ENCODE assay signal across 10 mouse cellular contexts in genomic region chr3:55599366-55600085, GRCm38 (mm10).
DNase-seq lines count a peak whose midpoint lies in the region; ATAC-seq lines count a peak whose summit lies in the region.
"Had no signal": no experiment of that assay in that cellular context is flagged by ENCODE, and none has a peak within 500 bp of the region (broad histone marks: within the 10 kb centered on the region; RNA-seq: fewer than 3 reads in every experiment).

No protein-coding gene starts in this region.

- no peaks in the 10 kb centered on the region for H3K27me3 ChIP-seq in forebrain, embryonic 14.5 days (replicated peaks; ENCODE audit: control insufficient read depth, insufficient read depth, low read length)
- no peaks in the 10 kb centered on the region for H3K27me3 ChIP-seq in forebrain, embryonic 11.5 days (ENCODE audit: control insufficient read depth, insufficient read depth, low read length)
- H3K27me3 ChIP-seq in lung, embryonic 15.5 days, result no peaks in the 10 kb centered on the region
- H3K27me3 ChIP-seq in embryonic facial prominence, embryonic 14.5 days (replicated peaks; ENCODE audit: control insufficient read depth, insufficient read depth, low read length), result no peaks in the 10 kb centered on the region
- H3K27me3 ChIP-seq: intestine, embryonic 15.5 days; liver, embryonic 13.5 days had no signal

- H3K9me3 ChIP-seq in forebrain, embryonic 14.5 days (replicated peaks; ENCODE audit: control insufficient read depth, low read length), result no peaks in the 10 kb centered on the region
- no peaks in the 10 kb centered on the region for H3K9me3 ChIP-seq in forebrain, embryonic 11.5 days (ENCODE audit: control insufficient read depth, low read length)
- H3K9me3 ChIP-seq in lung, embryonic 15.5 days, result no peaks in the 10 kb centered on the region
- H3K9me3 ChIP-seq in embryonic facial prominence, embryonic 14.5 days (ENCODE audit: control insufficient read depth, low read length), result no peaks in the 10 kb centered on the region
- H3K9me3 ChIP-seq: intestine, embryonic 15.5 days; liver, embryonic 13.5 days had no signal

- H3K4me2 ChIP-seq in forebrain, embryonic 14.5 days (ENCODE audit: low read length), result no peak overlapping the region
- no peak overlapping the region for H3K4me2 ChIP-seq in forebrain, embryonic 11.5 days (ENCODE audit: low read depth, low read length, severe bottlenecking)
- 0 out of 2 replicates have a peak overlapping the region, but pooled peaks have one; percentile 10 for H3K4me2 ChIP-seq in lung, embryonic 15.5 days
- H3K4me2 ChIP-seq in embryonic facial prominence, embryonic 14.5 days (ENCODE audit: low read depth, low read length), result no peak overlapping the region
- H3K4me2 ChIP-seq: intestine, embryonic 15.5 days; liver, embryonic 13.5 days had no signal

- no peak for ATAC-seq in forebrain, embryonic 14.5 days
- ATAC-seq in forebrain, embryonic 11.5 days (replicated peaks; ENCODE audit: low FRiP score), result no peak
- ATAC-seq in lung, embryonic 15.5 days (ENCODE audit: borderline replicate concordance, extremely low read depth, low FRiP score, low TSS enrichment), result no peak
- ATAC-seq in embryonic facial prominence, embryonic 14.5 days (ENCODE audit: low read depth), result peak; percentile 33; the same call in 1 of the 2 replicates
- no peak for ATAC-seq in inflammation-experienced regulatory T-cells, adult 6 months
- no peak for ATAC-seq in cerebellum, adult (ENCODE audit: insufficient number of reproducible peaks, low FRiP score, low TSS enrichment)

- WGBS in forebrain, embryonic 14.5 days, result 58% methylated on average over 17 of the region's 17 CpGs
- WGBS in forebrain, embryonic 11.5 days, result 75% methylated on average over 17 of the region's 17 CpGs
- WGBS in lung, embryonic 15.5 days, result 27% methylated on average over 17 of the region's 17 CpGs
- WGBS in embryonic facial prominence, embryonic 14.5 days, result 30% methylated on average over 16 of the region's 17 CpGs

- H3K9ac ChIP-seq in forebrain, embryonic 14.5 days (ENCODE audit: low read length), result no peak overlapping the region
- H3K9ac ChIP-seq in forebrain, embryonic 11.5 days (ENCODE audit: low read length), result no peak overlapping the region
- H3K9ac ChIP-seq in lung, embryonic 15.5 days, result no peak overlapping the region
- no peak overlapping the region for H3K9ac ChIP-seq in embryonic facial prominence, embryonic 14.5 days (ENCODE audit: low read depth, low read length)
- H3K9ac ChIP-seq: intestine, embryonic 15.5 days; liver, embryonic 13.5 days had no signal

- H3K4me3 ChIP-seq in forebrain, embryonic 14.5 days (ENCODE audit: low read depth, low read length), result no peak overlapping the region
- no peak overlapping the region for H3K4me3 ChIP-seq in forebrain, embryonic 11.5 days (ENCODE audit: low read depth, low read length)
- no peak overlapping the region for H3K4me3 ChIP-seq in lung, embryonic 15.5 days
- H3K4me3 ChIP-seq in embryonic facial prominence, embryonic 14.5 days (ENCODE audit: low read depth, low read length), result no peak overlapping the region
- H3K4me3 ChIP-seq: intestine, embryonic 15.5 days; liver, embryonic 13.5 days had no signal

- no peaks in the 10 kb centered on the region for H3K36me3 ChIP-seq in forebrain, embryonic 14.5 days (ENCODE audit: control insufficient read depth, insufficient read depth, low read length)
- no peaks in the 10 kb centered on the region for H3K36me3 ChIP-seq in forebrain, embryonic 11.5 days (ENCODE audit: control insufficient read depth, insufficient read depth, low read length)
- no peaks in the 10 kb centered on the region for H3K36me3 ChIP-seq in lung, embryonic 15.5 days
- H3K36me3 ChIP-seq in embryonic facial prominence, embryonic 14.5 days (ENCODE audit: control insufficient read depth, insufficient read depth, low read length), result no peaks in the 10 kb centered on the region
- H3K36me3 ChIP-seq: intestine, embryonic 15.5 days; liver, embryonic 13.5 days had no signal

- no peak overlapping the region for H3K27ac ChIP-seq in forebrain, embryonic 14.5 days (ENCODE audit: low read depth, low read length)
- H3K27ac ChIP-seq in forebrain, embryonic 11.5 days (ENCODE audit: low read depth, low read length), result no peak overlapping the region
- H3K27ac ChIP-seq in lung, embryonic 15.5 days, result no peak overlapping the region
- H3K27ac ChIP-seq in embryonic facial prominence, embryonic 14.5 days (replicated peaks; ENCODE audit: low read depth, low read length), result peak overlapping the region; percentile 76
- H3K27ac ChIP-seq: intestine, embryonic 15.5 days; liver, embryonic 13.5 days had no signal

- H3K4me1 ChIP-seq in forebrain, embryonic 14.5 days (ENCODE audit: control insufficient read depth, insufficient read depth, low read length), result no peaks in the 10 kb centered on the region
- no peaks in the 10 kb centered on the region for H3K4me1 ChIP-seq in forebrain, embryonic 11.5 days (replicated peaks; ENCODE audit: control insufficient read depth, insufficient read depth, low read length)
- H3K4me1 ChIP-seq in lung, embryonic 15.5 days, result peaks cover 12% of the 10 kb centered on the region
- H3K4me1 ChIP-seq in embryonic facial prominence, embryonic 14.5 days (ENCODE audit: control insufficient read depth, insufficient read depth, low read length), result peaks cover 22% of the 10 kb centered on the region; the same call in 1 of the 2 replicates
- H3K4me1 ChIP-seq: liver, embryonic 13.5 days had no signal

- peak; percentile 24 for DNase-seq in forebrain, embryonic 14.5 days (ENCODE audit: low spot score)
- no peak for DNase-seq in forebrain, embryonic 11.5 days (ENCODE audit: low spot score)
- DNase-seq in lung, postnatal 25 days (ENCODE audit: low spot score), result no peak
- DNase-seq in embryonic facial prominence, embryonic 14.5 days (ENCODE audit: low spot score), result peak; percentile 54
- DNase-seq in lung, postnatal 36 days, result peak; percentile 3

Comparison
In these comparisons a context has a peak if more than half of its experiments do, and no peak if none do; other contexts are left out.
1. DNase-seq: peak in forebrain, embryonic 14.5 days (single experiment), embryonic facial prominence, embryonic 14.5 days (single experiment) and lung, postnatal 36 days (single experiment); none in forebrain, embryonic 11.5 days (single experiment) and lung, postnatal 25 days (single experiment).